Mouse (Mus musculus) liver (tissue): Measurements from ENCODE around the gene Fig4.

Experiments
- DNase-seq: peaks from one replicate; pipeline ENCODE4 v3.0.0-alpha.2; 2020; ENCODE audit warnings: mixed read lengths

The Fig4 gene

GRCm38 (mm10) chr10:41302689-41303431, at the start of gene Fig4:
Gene Fig4, minus strand, starts transcription at chr10:41303260.
- peak; percentile 94 for DNase-seq

- no peak for DNase-seq
These were observed 38.3 kb upstream of the Fig4 start for GRCm38 (mm10) chr10:41341346-41341745.

- DNase-seq, result no peak
These were observed 29.5 kb upstream of the Fig4 start for GRCm38 (mm10) chr10:41332533-41333043.

- no peak for DNase-seq
These were observed 12.8 kb upstream of the Fig4 start for GRCm38 (mm10) chr10:41315866-41316265.

- no peak for DNase-seq
These were observed 5.1 kb upstream of the Fig4 start for GRCm38 (mm10) chr10:41308205-41308604.

GRCm38 (mm10) chr10:41304961-41305455, 1.9 kb upstream of the Fig4 start:
- DNase-seq, result no peak

GRCm38 (mm10) chr10:41303639-41304444, 782 bp upstream of the Fig4 start, which contains the start of gene Ak9:
Gene Ak9, plus strand, starts transcription at chr10:41303980.
- peak; percentile 95 for DNase-seq

- DNase-seq, result no peak
These were observed 2.9 kb downstream of the Fig4 start for GRCm38 (mm10) chr10:41300161-41300560.

- DNase-seq, result peak; percentile 22
These were observed 7.9 kb downstream of the Fig4 start for GRCm38 (mm10) chr10:41295145-41295544.

- DNase-seq, result no peak
These were observed 8.3 kb downstream of the Fig4 start for GRCm38 (mm10) chr10:41294734-41295133.

GRCm38 (mm10) chr10:41293019-41293418, 10.0 kb downstream of the Fig4 start:
- no peak for DNase-seq

GRCm38 (mm10) chr10:41291021-41291420, 12.0 kb downstream of the Fig4 start:
- no peak for DNase-seq

GRCm38 (mm10) chr10:41288771-41289415, 14.2 kb downstream of the Fig4 start:
- peak; percentile 87 for DNase-seq

- no peak for DNase-seq
These were observed 15.0 kb downstream of the Fig4 start for GRCm38 (mm10) chr10:41288074-41288473.

GRCm38 (mm10) chr10:41287618-41288017, 15.4 kb downstream of the Fig4 start:
- no peak for DNase-seq

- no peak for DNase-seq
These were observed 21.0 kb downstream of the Fig4 start for GRCm38 (mm10) chr10:41282086-41282485.

- DNase-seq, result no peak
These were observed 22.3 kb downstream of the Fig4 start for GRCm38 (mm10) chr10:41280796-41281195.

- DNase-seq, result no peak
These were observed 22.9 kb downstream of the Fig4 start for GRCm38 (mm10) chr10:41280177-41280576.

GRCm38 (mm10) chr10:41278808-41279207, 24.3 kb downstream of the Fig4 start:
- DNase-seq, result no peak

GRCm38 (mm10) chr10:41274871-41275270, 28.2 kb downstream of the Fig4 start:
- DNase-seq, result no peak

- peak; percentile 59 for DNase-seq
These were observed 31.2 kb downstream of the Fig4 start for GRCm38 (mm10) chr10:41271860-41272259.

- no peak for DNase-seq
These were observed 41.2 kb downstream of the Fig4 start for GRCm38 (mm10) chr10:41261889-41262288.

- DNase-seq, result peak; percentile 41
These were observed 41.8 kb downstream of the Fig4 start for GRCm38 (mm10) chr10:41261218-41261617.
